Mouse (Mus musculus): ENCODE results near the gene Pgrmc1.

- no peak for TF ChIP-seq CTCF (IDR thresholded peaks at IDR 0.05; ENCODE audit: control insufficient read depth, insufficient read depth, insufficient read length)
- TF ChIP-seq USF1 (IDR thresholded peaks at IDR 0.05; ENCODE audit: low read depth): no peak
- TF ChIP-seq CEBPB (IDR thresholded peaks at IDR 0.05; ENCODE audit: low read depth): no peak
- TF ChIP-seq MYOG (IDR thresholded peaks at IDR 0.05; ENCODE audit: control insufficient read depth, extremely low read depth, insufficient read length): no peak
Measured at GRCm38 (mm10) chrX:36587304-36588209, 10.4 kb upstream of the Pgrmc1 start.

Data from C2C12 (cell line).